Mouse (Mus musculus) CH12.LX (cell line): ENCODE data around the gene Gab3. TPM values are rescaled to one million over a fixed set of nuclear protein-coding genes. Genes with fewer than 3 reads are reported as not detected.

Experiments
- DNase-seq: peaks from one replicate; pipeline ENCODE4 v3.0.0-alpha.2; 2013; ENCODE audit errors: extremely low read depth
- H3K27ac ChIP-seq: 2 replicates; pipeline ENCODE4 v1.5.1; 2012; ENCODE audit warnings: low read depth, mild to moderate bottlenecking, control low read depth, moderate library complexity; ENCODE audit not compliant: insufficient read depth
- H3K27me3 ChIP-seq: replicated peaks from 2 replicates; pipeline ENCODE3; 2012; ENCODE audit warnings: inconsistent platforms
- H3K36me3 ChIP-seq, 2 experiments: replicated peaks in 1 of 2; 2 replicates each; pipeline versions ENCODE3 to v1.6.1; 2012; ENCODE audit warnings: inconsistent platforms in 1 of 2, low read length in 1 of 2, mild to moderate bottlenecking in 1 of 2, mixed read lengths in 1 of 2, moderate library complexity in 1 of 2; ENCODE audit not compliant: control insufficient read depth in 1 of 2, insufficient read depth in 1 of 2
- H3K4me1 ChIP-seq, 2 experiments: 2 replicates each; pipeline ENCODE4 v1.6.1; 2012; ENCODE audit warnings: inconsistent platforms in 1 of 2, moderate library complexity in 1 of 2; ENCODE audit not compliant: insufficient read depth in 2 of 2, control insufficient read depth in 1 of 2
- H3K4me2 ChIP-seq: 2 replicates; pipeline ENCODE4 v1.6.1; 2012; ENCODE audit warnings: low read depth, mild to moderate bottlenecking, control low read depth; ENCODE audit not compliant: poor library complexity, insufficient read depth, severe bottlenecking
- H3K4me3 ChIP-seq, 3 experiments: fragments of 150-350 bp in 1 of 3; sonication (generic) in 1 of 3; replicated peaks in 1 of 3; 2 replicates each; pipeline versions ENCODE3 to v1.5.1; 2011 to 2012; ENCODE audit warnings: low read depth in 2 of 3, low read length in 2 of 3, mild to moderate bottlenecking in 2 of 3, moderate library complexity in 2 of 3, control low read depth in 1 of 3, improper control_type of control experiment in 1 of 3, inconsistent platforms in 1 of 3, mixed read lengths in 1 of 3; ENCODE audit not compliant: poor library complexity in 1 of 3
- H3K79me2 ChIP-seq: replicated peaks from 2 replicates; pipeline ENCODE4 v1.6.1; 2012; ENCODE audit warnings: mild to moderate bottlenecking, moderate library complexity; ENCODE audit not compliant: control insufficient read depth, poor library complexity, insufficient read depth, severe bottlenecking; ENCODE audit errors: extremely low read depth
- H3K9ac ChIP-seq: 2 replicates; pipeline ENCODE4 v1.6.1; 2012; ENCODE audit warnings: low read depth, mild to moderate bottlenecking, control low read depth, moderate library complexity; ENCODE audit not compliant: insufficient read depth
- H3K9me3 ChIP-seq: replicated peaks from 2 replicates; pipeline ENCODE3; 2012; ENCODE audit warnings: low read length, inconsistent platforms, mixed read lengths
- BHLHE40 ChIP-seq: IDR thresholded peaks from 2 replicates; pipeline ENCODE4 v1.6.1; 2011; ENCODE audit warnings: mild to moderate bottlenecking, low read depth, low read length, improper control_type of control experiment
- CHD2 ChIP-seq: IDR thresholded peaks from 2 replicates; pipeline ENCODE4 v1.6.1; 2011; ENCODE audit warnings: low read length, improper control_type of control experiment
- CTCF ChIP-seq, 2 experiments: IDR thresholded peaks in 1 of 2; conservative IDR thresholded peaks in 1 of 2; 2 replicates each; pipeline ENCODE4 v1.5.1; 2011 to 2012; ENCODE audit warnings: low read depth in 2 of 2, low read length in 2 of 2, improper control_type of control experiment in 1 of 2, inconsistent platforms in 1 of 2, mild to moderate bottlenecking in 1 of 2, moderate library complexity in 1 of 2
- E2F4 ChIP-seq: IDR thresholded peaks from 2 replicates; pipeline ENCODE4 v1.6.1; 2011; ENCODE audit warnings: low read depth, low read length, improper control_type of control experiment; ENCODE audit not compliant: insufficient replicate concordance
- HCFC1 ChIP-seq: IDR thresholded peaks from 2 replicates; pipeline ENCODE4 v1.6.1; 2012; ENCODE audit warnings: low read depth, mild to moderate bottlenecking, inconsistent platforms, low read length, improper control_type of control experiment
- JUN ChIP-seq: IDR thresholded peaks from 2 replicates; pipeline ENCODE4 v1.6.1; 2011; ENCODE audit warnings: low read depth, mild to moderate bottlenecking, low read length, improper control_type of control experiment, moderate library complexity; ENCODE audit not compliant: insufficient read depth
- MAZ ChIP-seq: IDR thresholded peaks from 2 replicates; pipeline ENCODE4 v1.6.1; 2012; ENCODE audit warnings: low read depth, mild to moderate bottlenecking, inconsistent platforms, low read length, improper control_type of control experiment, moderate library complexity
- MEF2A ChIP-seq: IDR thresholded peaks from 2 replicates; pipeline ENCODE4 v1.6.1; 2014; ENCODE audit warnings: low read depth, mild to moderate bottlenecking, inconsistent platforms, low read length, improper control_type of control experiment, borderline replicate concordance
- MXI1 ChIP-seq: IDR thresholded peaks from 2 replicates; pipeline ENCODE4 v1.6.1; 2011; ENCODE audit warnings: mild to moderate bottlenecking, low read depth, low read length, improper control_type of control experiment
- MYC ChIP-seq: IDR thresholded peaks from 2 replicates; pipeline ENCODE4 v1.6.1; 2011; ENCODE audit warnings: low read depth, mild to moderate bottlenecking, improper control_type of control experiment, low read length
- NELFE ChIP-seq: IDR thresholded peaks from 2 replicates; pipeline ENCODE4 v1.6.1; 2011; ENCODE audit warnings: low read depth, low read length, improper control_type of control experiment
- NRF1 ChIP-seq: IDR thresholded peaks from 2 replicates; pipeline ENCODE4 v1.6.1; 2014; ENCODE audit warnings: low read depth, mild to moderate bottlenecking, inconsistent platforms, low read length, improper control_type of control experiment, moderate library complexity
- PAX5 ChIP-seq: IDR thresholded peaks from 2 replicates; pipeline ENCODE4 v1.6.1; 2012; ENCODE audit warnings: low read length, inconsistent platforms, mixed read lengths
- POLR2A ChIP-seq: IDR thresholded peaks from 2 replicates; pipeline ENCODE4 v1.6.1; 2011; ENCODE audit warnings: low read depth, mild to moderate bottlenecking, improper control_type of control experiment, low read length
- RAD21 ChIP-seq: IDR thresholded peaks from 2 replicates; pipeline ENCODE4 v1.6.1; 2011; ENCODE audit warnings: low read depth, mild to moderate bottlenecking, low read length, improper control_type of control experiment, moderate library complexity
- SIN3A ChIP-seq: IDR thresholded peaks from 2 replicates; pipeline ENCODE4 v1.6.1; 2012; ENCODE audit warnings: low read length, improper control_type of control experiment, inconsistent platforms
- TBP ChIP-seq: conservative IDR thresholded peaks from 2 replicates; pipeline ENCODE4 v1.6.1; 2011; ENCODE audit warnings: low read depth, low read length, improper control_type of control experiment
- TCF12 ChIP-seq: IDR thresholded peaks from 2 replicates; pipeline ENCODE4 v1.6.1; 2014; ENCODE audit warnings: low read depth, mild to moderate bottlenecking, inconsistent platforms, low read length, improper control_type of control experiment
- UBTF ChIP-seq: IDR thresholded peaks from 2 replicates; pipeline ENCODE4 v1.6.1; 2012; ENCODE audit warnings: low read depth, mild to moderate bottlenecking, inconsistent platforms, low read length, improper control_type of control experiment, moderate library complexity
- USF1 ChIP-seq: IDR thresholded peaks from 2 replicates; pipeline ENCODE4 v1.6.1; 2014; ENCODE audit warnings: low read depth, mild to moderate bottlenecking, inconsistent platforms, low read length, improper control_type of control experiment
- ZMIZ1 ChIP-seq: IDR thresholded peaks from 2 replicates; pipeline ENCODE4 v1.6.1; 2012; ENCODE audit warnings: low read depth, mild to moderate bottlenecking, inconsistent platforms, low read length, improper control_type of control experiment
- ZNF384 ChIP-seq: IDR thresholded peaks from 2 replicates; pipeline ENCODE4 v1.6.1; 2012; ENCODE audit warnings: low read depth, low read length, improper control_type of control experiment, inconsistent platforms
- dilution Hi-C: fragments of 300-500 bp; cut with MboI; formaldehyde crosslinking; loops from 2 replicates; pipeline ENCODE4 v1.14.3; 2020; ENCODE audit warnings: low sequenced_read_pairs; ENCODE audit not compliant: extremely low pct_unique_long_range_greater_than_20kb, extremely low pct_ligation_motif_present
- in situ Hi-C: fragments of 300-500 bp; cut with MboI; formaldehyde crosslinking; loops from 3 replicates; pipeline ENCODE4 v1.14.3; 2019; ENCODE audit warnings: low sequenced_read_pairs, low pct_ligation_motif_present, low pct_unique_long_range_greater_than_20kb, mixed read lengths
- polyA plus RNA-seq: library from polyadenylated mRNA; unstranded; fragments of >175 nt; gene quantifications from 2 replicates; pipeline ENCODE4 v1.2.1, GENCODE M21; 2012; ENCODE audit warnings: low read depth; ENCODE audit not compliant: insufficient read length
- total RNA-seq, 2 experiments: library from RNA; depleted of rRNA; stranded (reverse); fragments of 300-350 nt in 1 of 2; fragments of >200 nt in 1 of 2; gene quantifications; 2 replicates each; pipeline ENCODE4 v1.2.3; 2012 to 2014

Gab3 gene
- total and polyA plus RNA-seq, 3 experiments = 0.21 to 0.64 (median 0.42) TPM

DNA sequence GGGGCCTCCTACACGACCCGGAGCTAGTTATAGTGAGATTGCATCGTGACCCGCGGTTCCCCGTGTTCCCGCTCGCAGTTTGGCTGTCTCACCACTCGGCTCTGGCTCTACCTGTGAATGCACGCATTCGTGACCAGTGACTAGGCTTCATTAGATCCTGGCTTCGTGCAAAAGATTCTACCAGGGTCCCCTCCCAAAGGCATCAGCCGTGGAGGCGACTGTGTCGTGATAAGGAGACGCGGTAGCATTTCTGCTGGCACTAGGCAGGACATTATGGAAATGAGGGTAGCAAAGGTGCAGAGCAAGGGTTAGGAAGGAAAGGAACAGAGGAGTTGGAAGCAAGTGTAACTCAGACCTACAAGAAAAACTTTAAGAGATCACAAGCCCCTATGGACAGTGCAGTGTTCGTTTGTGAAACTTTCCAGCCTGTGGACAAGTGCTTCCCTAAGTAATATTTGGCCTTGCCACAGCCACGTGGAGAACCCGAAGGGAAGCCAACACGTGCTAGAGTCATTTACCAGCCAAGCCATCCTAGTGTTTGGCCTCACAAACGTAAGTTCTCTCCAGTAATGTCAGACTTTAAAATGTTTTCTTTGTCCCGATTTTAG lies 11.0 kb upstream of the Gab3 start (continued):
- TF ChIP-seq USF1 (no peak), MXI1 (peak; percentile 93), PAX5 (no peak), CHD2 (no peak), ZMIZ1 (no peak), TCF12 (no peak), POLR2A (no peak)

DNA sequence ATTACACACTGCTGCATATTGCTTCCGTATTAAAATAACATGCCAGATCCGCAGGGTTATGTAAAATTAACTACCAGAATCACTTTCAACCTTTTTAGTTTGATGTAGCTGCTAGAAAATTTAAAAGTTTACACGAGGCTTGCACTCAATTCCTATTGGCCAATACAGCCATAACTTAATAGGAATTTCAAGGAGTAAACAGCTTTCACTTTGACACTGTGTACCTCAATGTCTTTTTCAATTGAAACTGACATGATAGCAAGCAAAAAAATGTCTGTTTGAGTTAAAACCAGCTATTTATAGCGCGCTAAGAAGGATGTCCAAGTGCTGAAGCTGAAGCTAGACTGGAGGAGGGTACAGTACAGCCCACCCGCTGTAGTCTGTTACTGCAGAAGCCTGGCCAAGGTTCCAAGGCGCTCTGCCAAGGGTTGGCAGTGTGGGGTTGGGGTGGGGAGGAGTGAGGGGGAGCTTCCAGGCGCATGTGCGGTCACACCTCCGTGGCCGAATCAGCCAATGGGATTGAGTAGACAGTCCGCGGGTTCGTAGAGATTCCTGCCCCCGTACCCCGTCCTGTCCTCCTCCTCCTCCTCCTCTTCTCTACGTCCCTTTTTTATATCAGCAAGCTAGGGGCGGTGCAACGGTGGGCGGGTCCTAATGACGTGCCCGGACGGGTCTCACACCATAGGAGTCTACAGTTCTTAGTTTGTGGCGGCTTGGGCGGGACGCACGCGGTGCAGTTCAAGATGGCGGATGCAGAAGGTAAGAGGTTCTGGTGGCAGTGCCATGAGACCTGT lies 10.3 kb upstream of the Gab3 start, which contains the start of gene Dkc1:
Gene Dkc1, plus strand, starts transcription at position 486 of the 794 bp plus-strand sequence.
- Histone ChIP-seq H3K27me3 (no peaks in the 10 kb centered on the region), H3K36me3 (peaks cover 6 to 12% of the 10 kb centered on the region in 2 experiments), H3K9me3 (no peaks in the 10 kb centered on the region), H3K4me2 (peak within 1 kb of the TSS; percentile 71; the same call in 1 of the 2 replicates), H3K9ac (peak within 1 kb of the TSS; percentile 66), H3K4me3 (peak within 1 kb of the TSS; percentile 71), H3K27ac (no peak within 1 kb of the TSS), H3K4me1 (peaks cover 0 to 10% of the 10 kb centered on the region in 2 experiments; a peak in 1 of 4 replicates), H3K79me2 (peaks cover 9% of the 10 kb centered on the region; the same call in 1 of the 2 replicates)
- in situ Hi-C loops (no loop called here), dilution Hi-C loops (no loop called here)
- peak; percentile 92 for DNase-seq
- peak; percentile 71; the same call in 1 of the 2 replicates for TF ChIP-seq SIN3A
- TF ChIP-seq HCFC1 = peak; percentile 34
- TF ChIP-seq ZNF384 = no peak
- no peak for TF ChIP-seq CTCF (conservative IDR thresholded peaks at IDR 0.05 in 1 of 2, IDR thresholded peaks at IDR 0.05 in 1 of 2; ENCODE audit: low read depth in 2 of 2, low read length in 2 of 2)
- peak; percentile 79 for TF ChIP-seq MAZ
- TF ChIP-seq NRF1 = peak; percentile 82
- TF ChIP-seq ZMIZ1 = peak; percentile 67; the same call in 1 of the 2 replicates
- peak; percentile 81 for TF ChIP-seq POLR2A
- no peak for TF ChIP-seq JUN
- TF ChIP-seq BHLHE40 = no peak
- peak; percentile 8; the same call in 1 of the 2 replicates for TF ChIP-seq MXI1
- peak; percentile 22; the same call in 1 of the 2 replicates for TF ChIP-seq E2F4
- TF ChIP-seq NELFE = peak; percentile 41; the same call in 1 of the 2 replicates
- TF ChIP-seq TCF12 = peak; percentile 83
- TF ChIP-seq TBP = peak; percentile 79
- no peak for TF ChIP-seq MEF2A
- TF ChIP-seq MYC = peak; percentile 56; the same call in 1 of the 2 replicates
- TF ChIP-seq RAD21 = no peak
- TF ChIP-seq UBTF = no peak
